Mouse (Mus musculus): Measurements from ENCODE around the gene Dgke. TPM values are rescaled to one million over a fixed set of nuclear protein-coding genes. Genes with fewer than 3 reads are reported as not detected.

Gene Dgke
- total and polyA plus RNA-seq, 3 experiments: 4.8 to 17.0 (median 13.4) TPM

DNA sequence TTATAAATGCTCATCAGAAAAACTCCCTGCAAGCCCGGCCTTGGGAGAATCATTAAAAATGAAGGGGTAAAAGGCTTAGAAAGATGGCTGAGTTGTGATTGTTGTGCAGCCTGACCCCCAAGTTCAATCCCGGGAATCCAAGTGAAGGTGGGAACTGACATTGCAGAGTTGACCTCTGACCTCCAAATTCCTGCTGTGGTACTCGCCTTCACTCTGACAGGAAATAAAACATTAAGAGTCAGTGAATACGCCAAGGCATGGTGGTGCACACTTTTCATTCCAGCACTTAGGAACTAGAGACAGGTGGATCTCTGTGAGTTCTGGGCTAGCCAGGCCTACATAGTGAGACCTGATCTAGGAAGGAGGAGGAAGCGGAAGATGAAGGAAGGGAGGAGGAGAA is 61.2 kb downstream of the Dgke start:
- Histone ChIP-seq H3K9ac (ENCODE audit: insufficient read depth, low read depth) (no peak overlapping the region), H3K27me3 (replicated peaks) (no peaks in the 10 kb centered on the region), H3K4me3 (replicated peaks in 1 of 3; ENCODE audit: low read depth in 2 of 3, low read length in 2 of 3, poor library complexity in 1 of 3) (no peak overlapping the region), H3K9me3 (replicated peaks; ENCODE audit: low read length) (no peaks in the 10 kb centered on the region), H3K4me2 (ENCODE audit: insufficient read depth, low read depth, poor library complexity, severe bottlenecking) (no peak overlapping the region), H3K27ac (ENCODE audit: insufficient read depth, low read depth) (no peak overlapping the region), H3K36me3 (replicated peaks in 1 of 2; ENCODE audit: control insufficient read depth in 1 of 2, insufficient read depth in 1 of 2, low read length in 1 of 2) (peaks cover 29 to 88% of the 10 kb centered on the region in 2 experiments), H3K79me2 (replicated peaks; ENCODE audit: control insufficient read depth, extremely low read depth, insufficient read depth, poor library complexity, severe bottlenecking) (peaks cover 28% of the 10 kb centered on the region), H3K4me1 (ENCODE audit: control insufficient read depth in 1 of 2, insufficient read depth in 2 of 2) (peaks cover 30 to 69% of the 10 kb centered on the region in 2 experiments)
- TF ChIP-seq ZNF384 (IDR thresholded peaks at IDR 0.05; ENCODE audit: low read depth, low read length) (no peak), TBP (conservative IDR thresholded peaks at IDR 0.05; ENCODE audit: low read depth, low read length) (no peak), USF2 (conservative IDR thresholded peaks at IDR 0.05; ENCODE audit: low read depth, low read length) (no peak), GABPA (IDR thresholded peaks at IDR 0.05; ENCODE audit: insufficient replicate concordance, low read depth, low read length) (no peak), RCOR1 (conservative IDR thresholded peaks at IDR 0.05; ENCODE audit: low read depth, low read length) (no peak), ZC3H11A (IDR thresholded peaks at IDR 0.05; ENCODE audit: low read depth, low read length) (no peak), ETS1 (conservative IDR thresholded peaks at IDR 0.05; ENCODE audit: low read depth, low read length) (no peak)
- DNase-seq (ENCODE audit: extremely low read depth): no peak
- in situ Hi-C loops (cut with MboI; ENCODE audit: low pct_ligation_motif_present, low pct_unique_long_range_greater_than_20kb, low sequenced_read_pairs): no loop called here
- dilution Hi-C loops (cut with MboI; ENCODE audit: extremely low pct_ligation_motif_present, extremely low pct_unique_long_range_greater_than_20kb, low sequenced_read_pairs): no loop called here

DNA sequence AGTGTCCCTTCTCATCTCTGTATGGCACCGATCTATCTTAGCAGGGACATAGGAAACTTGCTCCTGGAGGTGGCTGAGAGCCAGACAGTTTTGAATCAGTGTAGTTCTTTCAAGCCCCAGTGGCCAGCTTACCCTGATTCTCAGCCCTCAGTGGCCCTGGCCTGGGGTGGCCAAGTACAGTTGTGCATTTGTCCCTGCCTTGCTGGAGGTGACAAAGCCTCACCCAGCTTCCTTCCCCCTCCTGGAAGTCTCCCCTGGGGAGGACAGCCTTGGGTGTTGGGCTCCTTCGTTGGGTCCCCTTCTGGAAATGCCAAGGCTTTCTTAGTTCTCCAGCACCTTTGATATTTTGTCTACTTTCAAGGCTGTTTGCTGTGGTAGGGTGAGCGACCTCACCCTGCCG is 62.9 kb downstream of the Dgke start:
- H3K4me3 ChIP-seq (replicated peaks in 1 of 3; ENCODE audit: low read depth in 2 of 3, low read length in 2 of 3, poor library complexity in 1 of 3): no peak overlapping the region
- no peak for DNase-seq (ENCODE audit: extremely low read depth)
- no peak overlapping the region for H3K27ac ChIP-seq (ENCODE audit: insufficient read depth, low read depth)
- no peak for TF ChIP-seq EP300 (IDR thresholded peaks at IDR 0.05; ENCODE audit: low read length)
- TF ChIP-seq ZC3H11A (IDR thresholded peaks at IDR 0.05; ENCODE audit: low read depth, low read length): no peak
- no peak for TF ChIP-seq MAZ (IDR thresholded peaks at IDR 0.05; ENCODE audit: low read depth, low read length)
- no peak for TF ChIP-seq USF1 (IDR thresholded peaks at IDR 0.05; ENCODE audit: low read depth, low read length)
- no peak for TF ChIP-seq USF2 (conservative IDR thresholded peaks at IDR 0.05; ENCODE audit: low read depth, low read length)
- no peak for TF ChIP-seq TBP (conservative IDR thresholded peaks at IDR 0.05; ENCODE audit: low read depth, low read length)
- TF ChIP-seq POLR2A (IDR thresholded peaks at IDR 0.05; ENCODE audit: low read depth, low read length): no peak
- no peak for TF ChIP-seq NRF1 (IDR thresholded peaks at IDR 0.05; ENCODE audit: low read depth, low read length)
- no peak for TF ChIP-seq RAD21 (IDR thresholded peaks at IDR 0.05; ENCODE audit: low read depth, low read length)
- TF ChIP-seq NELFE (IDR thresholded peaks at IDR 0.05; ENCODE audit: low read depth, low read length): no peak
- no peak for TF ChIP-seq JUND (conservative IDR thresholded peaks at IDR 0.05; ENCODE audit: low read depth, low read length)
- TF ChIP-seq HCFC1 (IDR thresholded peaks at IDR 0.05; ENCODE audit: low read depth, low read length): no peak
- no peak for TF ChIP-seq UBTF (IDR thresholded peaks at IDR 0.05; ENCODE audit: low read depth, low read length)
- no peak for TF ChIP-seq ZNF384 (IDR thresholded peaks at IDR 0.05; ENCODE audit: low read depth, low read length)
- no peak for TF ChIP-seq RCOR1 (conservative IDR thresholded peaks at IDR 0.05; ENCODE audit: low read depth, low read length)
- no peak for TF ChIP-seq JUN (IDR thresholded peaks at IDR 0.05; ENCODE audit: insufficient read depth, low read depth, low read length)
- no peak for TF ChIP-seq SMC3 (IDR thresholded peaks at IDR 0.05; ENCODE audit: low read depth, low read length)
- no peak for TF ChIP-seq IRF4 (IDR thresholded peaks at IDR 0.05; ENCODE audit: low read depth, low read length)
- peak overlapping the region; percentile 3; the same call in 1 of the 2 replicates for H3K4me2 ChIP-seq (ENCODE audit: insufficient read depth, low read depth, poor library complexity, severe bottlenecking)
- in situ Hi-C loops (cut with MboI; ENCODE audit: low pct_ligation_motif_present, low pct_unique_long_range_greater_than_20kb, low sequenced_read_pairs): loop anchor here (5.0 kb wide), 1 partner anchor 34 kb away; no protein-coding TSS in a partner anchor
- H3K9me3 ChIP-seq (replicated peaks; ENCODE audit: low read length): no peaks in the 10 kb centered on the region
- H3K9ac ChIP-seq (ENCODE audit: insufficient read depth, low read depth): no peak overlapping the region
- dilution Hi-C loops (cut with MboI; ENCODE audit: extremely low pct_ligation_motif_present, extremely low pct_unique_long_range_greater_than_20kb, low sequenced_read_pairs): no loop called here
- peaks cover 14 to 70% of the 10 kb centered on the region in 2 experiments for H3K36me3 ChIP-seq (replicated peaks in 1 of 2; ENCODE audit: control insufficient read depth in 1 of 2, insufficient read depth in 1 of 2, low read length in 1 of 2)
- H3K79me2 ChIP-seq (replicated peaks; ENCODE audit: control insufficient read depth, extremely low read depth, insufficient read depth, poor library complexity, severe bottlenecking): peaks cover 37% of the 10 kb centered on the region
- H3K4me1 ChIP-seq (ENCODE audit: control insufficient read depth in 1 of 2, insufficient read depth in 2 of 2): peaks cover 28 to 63% of the 10 kb centered on the region in 2 experiments
- no peaks in the 10 kb centered on the region for H3K27me3 ChIP-seq (replicated peaks)
